Mouse (Mus musculus) thymus, adult 2 months (tissue): ENCODE measurements around the gene Prl3d1. TPM values are rescaled to one million over a fixed set of nuclear protein-coding genes. Genes with fewer than 3 reads are reported as not detected.
"Not testable (repeated sequence)": the region's sequence is repeated elsewhere in the genome, so short reads cannot be mapped to it uniquely, and the experiment has no call there.

Source experiments
- DNase-seq: peaks from one replicate; pipeline ENCODE4 v3.0.0; 2021
- H3K27ac ChIP-seq: fragments of 200-500 bp; 2 replicates; pipeline ENCODE4 v1.5.1; 2012; ENCODE audit warnings: low read length, control low read depth; ENCODE audit not compliant: control insufficient read depth, insufficient read depth
- H3K27me3 ChIP-seq: fragments of 200-500 bp; 2 replicates; pipeline ENCODE4 v1.6.1; 2012; ENCODE audit warnings: mild to moderate bottlenecking, low read length, moderate library complexity, mixed read lengths; ENCODE audit not compliant: control insufficient read depth, insufficient read depth
- H3K36me3 ChIP-seq: fragments of 200-500 bp; 2 replicates; pipeline ENCODE4 v1.6.1; 2012; ENCODE audit warnings: mild to moderate bottlenecking, low read length, moderate library complexity; ENCODE audit not compliant: control insufficient read depth, insufficient read depth
- H3K4me1 ChIP-seq: fragments of 200-500 bp; replicated peaks from 2 replicates; pipeline ENCODE4 v1.6.1; 2012; ENCODE audit warnings: low read length; ENCODE audit not compliant: control insufficient read depth, insufficient read depth
- H3K4me3 ChIP-seq: fragments of 200-500 bp; 2 replicates; pipeline ENCODE4 v1.5.1; 2012; ENCODE audit warnings: mild to moderate bottlenecking, low read length, control low read depth, moderate library complexity; ENCODE audit not compliant: control insufficient read depth, insufficient read depth
- CTCF ChIP-seq: fragments of 200-500 bp; IDR thresholded peaks from 2 replicates; pipeline ENCODE4 v1.5.1; 2012; ENCODE audit warnings: mild to moderate bottlenecking, control low read depth, low read length, moderate library complexity, borderline replicate concordance; ENCODE audit not compliant: control insufficient read depth, poor library complexity, insufficient read depth; ENCODE audit errors: extremely low read depth
- POLR2A ChIP-seq: fragments of 200-500 bp; IDR thresholded peaks from 2 replicates; pipeline ENCODE4 v1.6.1; 2012; ENCODE audit warnings: mild to moderate bottlenecking, low read length, control low read depth, moderate library complexity; ENCODE audit not compliant: control insufficient read depth, poor library complexity, insufficient read depth; ENCODE audit errors: extremely low read depth
- WGBS: fragments of 180-500 bp; shearing (Covaris S2); methylation state at CpG from one replicate; pipeline ENCODE4 v1.1.7; 2018; 5-methylcytosine and 5-hydroxymethylcytosine counted together
- polyA plus RNA-seq: library from polyadenylated mRNA; depleted of rRNA; stranded (reverse); fragments of >200 nt; gene quantifications from 2 replicates; pipeline ENCODE4 v1.2.3, GENCODE M21; 2012; rRNA removed

Prl3d1 gene
- polyA plus RNA-seq: not detected in 2 replicates

DNA sequence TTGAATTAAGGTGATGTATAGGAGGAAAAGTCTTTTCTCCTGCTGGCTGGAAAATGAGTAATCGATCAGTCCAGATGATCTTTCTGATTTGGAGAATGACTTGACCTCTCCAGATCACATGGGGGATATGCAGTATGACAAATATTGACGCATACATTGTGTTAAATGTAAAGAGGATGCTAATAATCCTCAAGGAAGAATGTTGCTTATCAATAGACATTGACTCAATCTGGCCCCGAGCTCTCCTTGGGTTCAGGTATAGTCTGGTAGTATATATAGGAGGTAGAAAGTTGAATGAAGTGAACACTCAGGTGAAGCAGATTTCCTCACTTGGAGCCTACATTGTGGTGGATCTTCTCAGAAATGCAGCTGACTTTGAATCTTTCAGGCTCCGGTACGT, at the start of gene Prl3d1:
Prl3d1 (plus strand) TSS at position 301 of the 400 bp plus-strand sequence.
- H3K4me1 ChIP-seq, H3K4me3 ChIP-seq, H3K36me3 ChIP-seq, H3K27ac ChIP-seq, DNase-seq, H3K27me3 ChIP-seq: not testable (repeated sequence)
- 94% methylated on average over 5 of the region's 5 CpGs for WGBS

DNA sequence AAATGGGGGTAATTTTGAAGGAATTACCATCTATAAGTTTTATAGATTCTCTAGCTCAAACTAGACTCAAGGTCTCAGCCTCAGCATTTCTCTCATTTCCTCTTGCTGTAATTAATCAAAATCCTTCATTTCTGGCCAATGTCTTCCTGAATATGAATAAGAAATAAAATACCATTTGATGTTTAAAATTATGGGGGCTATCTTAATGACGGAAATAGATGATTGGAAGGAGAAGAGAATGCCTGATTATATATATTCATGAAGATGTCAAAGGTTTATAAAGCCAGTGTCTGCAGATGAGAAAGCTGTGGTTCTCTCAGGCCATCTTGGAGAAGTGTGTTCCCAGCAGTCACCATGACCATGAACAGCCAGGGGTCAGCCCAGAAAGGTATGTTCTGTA, 36.7 kb upstream of the Prl3d1 start, which contains the start of gene Prl:
Prl (plus strand) TSS at position 301 of the 400 bp plus-strand sequence.
- Histone ChIP-seq H3K27me3 (no peaks in the 10 kb centered on the region), H3K36me3 (no peaks in the 10 kb centered on the region), H3K27ac (no peak within 1 kb of the TSS), H3K4me3 (no peak within 1 kb of the TSS), H3K4me1 (no peaks in the 10 kb centered on the region)
- TF ChIP-seq POLR2A: no peak
- TF ChIP-seq CTCF: no peak
- no peak for DNase-seq
- 100% methylated on average over 1 of the region's 1 CpGs for WGBS

DNA sequence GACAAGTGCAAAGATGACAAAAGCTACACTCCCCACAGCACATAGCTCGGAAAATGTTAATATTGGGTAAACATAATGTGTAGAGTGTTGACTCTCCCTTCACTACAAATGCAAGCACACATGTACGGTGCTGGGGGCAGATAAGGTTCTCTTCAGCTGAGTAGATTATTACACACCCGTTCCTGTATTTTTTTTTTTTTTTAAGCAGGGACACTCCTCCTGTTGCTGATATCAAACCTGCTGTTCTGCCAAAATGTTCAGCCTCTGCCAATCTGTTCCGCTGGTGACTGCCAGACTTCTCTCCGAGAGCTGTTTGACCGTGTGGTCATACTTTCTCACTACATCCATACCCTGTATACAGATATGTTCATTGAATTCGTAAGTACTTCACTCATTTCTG, 34.8 kb upstream of the Prl3d1 start:
- no peaks in the 10 kb centered on the region for H3K27me3 ChIP-seq
- no peak for TF ChIP-seq POLR2A
- TF ChIP-seq CTCF: no peak
- DNase-seq: no peak
- H3K4me1 ChIP-seq: no peaks in the 10 kb centered on the region
- H3K27ac ChIP-seq: no peak overlapping the region
- H3K4me3 ChIP-seq: no peak overlapping the region
- whole genome bisulfite sequencing: 96% methylated on average over 7 of the region's 7 CpGs
- H3K36me3 ChIP-seq: no peaks in the 10 kb centered on the region

DNA sequence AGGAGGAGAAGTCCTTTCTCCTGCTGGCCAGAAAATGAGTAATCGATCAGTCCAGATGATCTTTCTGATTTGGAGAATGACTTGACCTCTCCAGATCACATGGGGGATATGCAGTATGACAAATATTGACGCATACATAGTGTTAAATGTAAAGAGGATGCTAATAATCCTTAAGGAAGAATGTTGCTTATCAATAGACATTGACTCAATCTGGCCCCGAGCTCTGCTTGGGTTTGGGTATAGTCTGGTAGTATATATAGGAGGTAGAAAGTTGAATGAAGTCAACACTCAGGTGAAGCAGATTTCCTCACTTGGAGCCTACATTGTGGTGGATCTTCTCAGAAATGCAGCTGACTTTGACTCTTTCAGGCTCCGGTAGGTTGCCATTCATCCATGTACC, 27.4 kb downstream of the Prl3d1 start, which contains the start of gene Prl3d2:
Prl3d2 (plus strand) TSS at position 301 of the 400 bp plus-strand sequence.
- not testable (repeated sequence) for H3K27ac ChIP-seq, H3K4me1 ChIP-seq, H3K4me3 ChIP-seq, DNase-seq, H3K27me3 ChIP-seq, H3K36me3 ChIP-seq
- 89% methylated on average over 4 of the region's 4 CpGs for WGBS

DNA sequence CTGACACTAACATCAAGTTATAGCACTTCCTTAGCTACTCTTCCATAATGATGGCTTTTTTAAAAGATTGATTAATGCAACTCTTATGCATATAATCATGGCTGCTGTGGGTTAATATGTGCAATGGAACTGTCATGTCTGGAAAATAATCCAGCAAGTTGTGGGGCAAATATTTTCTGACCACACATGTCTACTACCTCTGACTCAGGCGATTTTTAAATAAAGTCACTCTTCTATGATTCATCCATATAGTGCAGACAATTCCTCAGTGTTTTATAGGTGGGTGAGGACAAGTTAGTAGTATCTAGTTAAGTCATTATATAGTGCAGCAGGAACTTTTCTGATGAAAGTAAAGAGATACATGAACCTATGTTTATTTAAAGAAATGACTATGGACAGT, 54.3 kb downstream of the Prl3d1 start:
- H3K36me3 ChIP-seq: no peaks in the 10 kb centered on the region
- no peak for DNase-seq
- WGBS: 60% methylated on average over 1 of the region's 1 CpGs
- no peaks in the 10 kb centered on the region for H3K27me3 ChIP-seq
- no peaks in the 10 kb centered on the region for H3K4me1 ChIP-seq
- TF ChIP-seq POLR2A (no peak), CTCF (no peak)
- H3K27ac ChIP-seq: no peak overlapping the region
- H3K4me3 ChIP-seq: no peak overlapping the region

Other genes starting within 250 kb of the Prl3d1 start
- not detected in 2 replicates for gene Prl, start 36.6 kb upstream of the Prl3d1 start, polyA plus RNA-seq
- gene Prl3d2, start 27.5 kb downstream of the Prl3d1 start, polyA plus RNA-seq: not detected in 2 replicates
- gene Prl3d3, start 62.6 kb downstream of the Prl3d1 start, polyA plus RNA-seq: not detected in 2 replicates
- gene Prl3c1, start 102.5 kb downstream of the Prl3d1 start, polyA plus RNA-seq: not detected in 2 replicates
- gene Prl3b1, start 147.7 kb downstream of the Prl3d1 start, polyA plus RNA-seq: 0.20 TPM in 1 of 2 replicates, not detected in the other
- not detected in 2 replicates for gene Prl3a1, start 165.2 kb downstream of the Prl3d1 start, polyA plus RNA-seq
- gene Prl6a1, start 218.4 kb downstream of the Prl3d1 start, polyA plus RNA-seq: not detected in 2 replicates